Mouse (Mus musculus): ENCODE measurements at regions not wholly inside any gene's neighbourhood (a gene's known extent, or its start where the extent isn't known, plus 50 kb on each side); places are given as distances from the start of the nearest gene placed in this dataset.

DNA sequence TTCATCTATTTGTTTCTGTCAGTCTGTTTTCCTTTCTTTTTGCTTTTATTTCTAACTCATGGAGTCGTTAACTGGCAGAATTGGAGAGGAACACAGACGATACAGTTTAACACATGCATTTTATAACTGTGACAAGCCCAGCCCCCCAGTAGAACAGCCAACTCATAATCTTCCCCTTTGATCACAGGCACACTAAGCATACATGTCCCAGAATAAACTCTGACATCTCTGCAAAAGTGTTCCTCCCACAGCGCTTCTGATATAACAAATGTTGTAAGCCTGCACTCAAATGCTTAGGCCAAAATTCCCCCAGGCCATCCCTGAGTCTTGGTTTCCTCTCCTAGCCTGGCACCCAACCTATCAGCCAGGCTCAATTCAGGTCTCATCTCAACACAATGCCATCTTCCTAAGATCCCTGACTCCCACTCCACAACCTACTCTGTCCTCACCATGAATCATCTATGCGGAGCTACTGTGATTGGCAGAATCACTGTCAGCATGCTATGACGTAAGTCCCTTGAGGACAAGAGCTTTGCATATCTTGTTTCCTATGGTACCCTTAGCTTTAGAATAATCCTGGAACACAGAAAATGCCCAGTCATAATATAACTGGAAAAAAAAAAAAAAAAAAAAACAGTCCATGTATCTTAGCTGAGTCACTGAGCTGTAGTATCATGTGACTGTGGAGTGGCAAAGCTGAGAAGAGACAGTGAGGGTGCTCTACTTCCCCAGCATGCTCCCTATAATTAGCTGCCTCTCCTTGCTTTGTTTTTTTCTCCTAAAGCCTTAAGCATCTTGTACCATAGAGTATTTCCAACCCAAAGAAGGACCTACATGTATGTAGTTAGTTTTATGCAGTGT lies 146.7 kb downstream of the Plk2 start:
- no peaks in the 10 kb centered on the region for H3K27me3 ChIP-seq (ENCODE audit: control insufficient read depth, insufficient read depth, low read length)
- no peak for DNase-seq
- no peak for TF ChIP-seq POLR2A (IDR thresholded peaks at IDR 0.05; ENCODE audit: borderline replicate concordance, insufficient read depth, low read length)
- TF ChIP-seq CTCF (IDR thresholded peaks at IDR 0.05; ENCODE audit: borderline replicate concordance, insufficient read depth, low read depth, low read length) = no peak
- no peaks in the 10 kb centered on the region for H3K4me1 ChIP-seq (ENCODE audit: control insufficient read depth, insufficient read depth, low read length)
- 91% methylated on average over 5 of the region's 5 CpGs for WGBS
- H3K4me3 ChIP-seq (replicated peaks; ENCODE audit: insufficient read depth, low read depth, low read length) = no peak overlapping the region
- H3K27ac ChIP-seq (ENCODE audit: insufficient read depth, low read length) = no peak overlapping the region

DNA sequence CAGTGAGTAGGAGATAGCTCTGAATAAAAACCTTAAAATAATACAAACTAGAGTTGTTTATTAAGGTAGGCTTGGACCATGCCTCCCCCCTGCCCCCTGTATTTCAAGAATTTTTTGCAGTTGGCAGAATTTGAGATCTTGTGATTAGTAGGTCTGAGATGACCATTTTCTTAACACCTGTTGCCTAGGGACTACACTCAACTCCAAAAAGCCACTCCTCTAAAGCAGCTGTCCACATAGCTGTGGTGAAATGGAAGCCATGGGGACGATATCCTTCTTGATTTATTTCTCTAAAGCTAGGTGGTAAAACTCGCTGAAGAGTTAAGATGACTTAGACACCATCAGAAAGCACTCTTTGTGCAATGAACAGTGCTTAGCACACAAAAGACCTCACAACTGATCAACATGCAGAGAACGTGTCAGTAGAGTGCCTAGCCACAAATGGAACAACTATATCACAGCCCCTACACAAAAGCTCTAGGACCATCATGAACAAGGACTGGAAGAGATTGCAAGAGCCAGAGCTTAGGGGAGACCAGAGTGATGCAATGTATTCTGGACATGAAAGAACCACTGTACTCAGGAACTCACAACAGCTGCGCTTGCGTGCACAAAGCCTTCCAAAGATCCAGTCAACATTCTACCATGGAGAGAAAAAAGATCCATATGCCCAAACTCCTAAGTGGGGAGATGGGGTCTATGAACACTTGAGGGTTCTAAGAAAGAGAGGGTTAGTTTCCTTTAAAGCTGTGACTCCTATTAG lies 147.6 kb downstream of the Plk2 start:
- no peaks in the 10 kb centered on the region for H3K4me1 ChIP-seq (ENCODE audit: control insufficient read depth, insufficient read depth, low read length)
- H3K27me3 ChIP-seq (ENCODE audit: control insufficient read depth, insufficient read depth, low read length) = no peaks in the 10 kb centered on the region
- WGBS = 90% methylated on average over 5 of the region's 5 CpGs
- DNase-seq = no peak
- H3K27ac ChIP-seq (ENCODE audit: insufficient read depth, low read length) = no peak overlapping the region
- H3K4me3 ChIP-seq (replicated peaks; ENCODE audit: insufficient read depth, low read depth, low read length) = no peak overlapping the region
- TF ChIP-seq POLR2A (IDR thresholded peaks at IDR 0.05; ENCODE audit: borderline replicate concordance, insufficient read depth, low read length) = no peak
- TF ChIP-seq CTCF (IDR thresholded peaks at IDR 0.05; ENCODE audit: borderline replicate concordance, insufficient read depth, low read depth, low read length) = no peak

DNA sequence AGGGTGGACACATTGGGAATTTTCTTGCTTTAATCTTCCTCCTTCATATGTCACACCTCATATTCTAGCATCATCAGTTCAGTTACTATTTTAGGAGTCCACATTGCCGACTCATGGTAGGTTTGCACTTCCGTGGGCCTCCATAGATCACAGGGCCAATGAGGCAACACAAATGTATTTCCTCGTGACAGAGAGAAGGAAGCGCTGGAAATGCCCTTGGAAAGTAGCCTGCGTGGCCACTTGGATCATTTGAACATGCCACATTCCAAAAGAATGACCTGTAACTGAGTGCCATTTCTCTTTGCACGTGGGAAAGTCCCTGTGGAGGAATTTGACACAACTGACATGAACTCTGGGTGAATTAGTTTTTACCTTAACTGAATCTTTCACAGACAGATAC lies 150.6 kb downstream of the Plk2 start:
- Histone ChIP-seq H3K4me3 (replicated peaks; ENCODE audit: insufficient read depth, low read depth, low read length) (no peak overlapping the region), H3K27ac (ENCODE audit: insufficient read depth, low read length) (no peak overlapping the region), H3K4me1 (ENCODE audit: control insufficient read depth, insufficient read depth, low read length) (no peaks in the 10 kb centered on the region), H3K27me3 (ENCODE audit: control insufficient read depth, insufficient read depth, low read length) (no peaks in the 10 kb centered on the region)
- DNase-seq = no peak
- WGBS = 73% methylated on average over 6 of the region's 6 CpGs
- no peak for TF ChIP-seq CTCF (IDR thresholded peaks at IDR 0.05; ENCODE audit: borderline replicate concordance, insufficient read depth, low read depth, low read length)
- TF ChIP-seq POLR2A (IDR thresholded peaks at IDR 0.05; ENCODE audit: borderline replicate concordance, insufficient read depth, low read length) = no peak

DNA sequence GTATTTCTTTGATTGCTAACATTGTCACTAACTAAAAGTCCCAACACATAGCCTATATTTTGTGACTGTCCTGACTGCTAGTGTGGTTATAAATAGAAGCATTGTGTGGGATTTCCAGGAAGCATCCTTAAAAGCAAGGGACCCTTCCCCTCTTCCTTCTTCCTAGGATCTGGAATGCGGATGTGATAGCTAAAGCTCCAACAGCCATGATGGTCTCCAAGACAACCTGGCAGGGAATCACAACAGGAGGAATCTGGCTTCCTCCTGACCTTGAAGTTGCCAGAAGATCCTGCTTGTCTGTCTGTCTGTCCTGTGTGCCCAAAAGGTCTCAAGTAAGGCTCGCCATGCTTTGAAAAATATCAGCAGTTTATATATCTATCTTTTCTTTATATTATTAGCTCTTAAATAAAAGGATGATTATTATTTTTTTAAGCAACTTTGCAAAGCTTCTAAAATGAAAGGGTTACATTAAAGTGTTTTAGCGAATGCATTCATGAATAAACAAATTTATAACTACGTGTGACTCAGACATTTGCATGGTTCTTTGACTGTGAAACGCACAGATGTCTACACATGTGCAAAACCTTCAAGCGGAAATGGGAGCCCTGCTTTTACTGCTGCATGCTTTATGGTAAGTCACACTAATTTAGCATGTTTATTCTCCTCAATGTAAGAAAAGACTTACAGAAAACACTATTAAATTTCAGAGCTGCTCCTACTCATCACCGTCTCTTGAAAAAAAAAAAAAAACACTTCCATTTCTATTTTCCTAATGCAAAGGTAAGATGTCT lies 160.9 kb downstream of the Plk2 start:
- Histone ChIP-seq H3K4me3 (replicated peaks; ENCODE audit: insufficient read depth, low read depth, low read length) (no peak overlapping the region), H3K27ac (ENCODE audit: insufficient read depth, low read length) (no peak overlapping the region), H3K4me1 (ENCODE audit: control insufficient read depth, insufficient read depth, low read length) (no peaks in the 10 kb centered on the region), H3K27me3 (ENCODE audit: control insufficient read depth, insufficient read depth, low read length) (no peaks in the 10 kb centered on the region)
- 58% methylated on average over 7 of the region's 7 CpGs for WGBS
- TF ChIP-seq POLR2A (IDR thresholded peaks at IDR 0.05; ENCODE audit: borderline replicate concordance, insufficient read depth, low read length) (no peak), CTCF (IDR thresholded peaks at IDR 0.05; ENCODE audit: borderline replicate concordance, insufficient read depth, low read depth, low read length) (no peak)
- no peak for DNase-seq

DNA sequence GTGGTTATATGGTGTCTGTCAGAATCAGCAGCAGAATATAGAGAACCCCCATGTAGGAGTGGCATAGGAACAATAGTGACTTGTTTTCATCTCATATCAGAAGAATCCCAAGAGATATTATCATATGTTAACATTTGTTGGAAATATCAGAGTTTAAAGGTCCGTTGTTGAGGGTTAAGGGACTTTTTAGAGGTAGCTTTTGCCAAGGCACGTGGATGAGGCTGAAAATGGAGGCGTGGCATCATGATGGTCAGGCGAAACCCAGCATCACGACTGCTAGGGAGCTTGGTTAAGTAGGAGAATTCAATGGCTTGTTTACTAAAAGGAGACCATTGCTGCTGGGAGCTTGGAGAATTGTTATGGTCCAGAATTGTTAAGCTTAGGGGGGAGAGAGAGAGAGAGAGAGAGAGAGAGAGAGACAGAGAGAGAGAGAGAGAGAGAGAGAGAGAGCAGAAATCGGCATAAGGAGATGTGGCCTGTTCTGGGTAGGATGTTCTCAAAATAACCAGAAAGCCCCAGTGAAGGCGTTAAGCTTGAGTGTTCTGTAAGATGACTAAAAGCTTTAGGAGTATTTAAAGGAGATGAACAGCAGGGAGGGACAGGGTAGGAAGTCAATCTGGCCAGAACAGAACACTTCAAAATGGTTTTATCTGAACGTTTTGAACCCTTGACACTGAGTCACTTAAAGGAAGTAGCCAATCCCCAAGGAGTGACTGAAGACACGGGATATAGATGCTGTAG lies 161.7 kb downstream of the Plk2 start:
- no peak for TF ChIP-seq CTCF (IDR thresholded peaks at IDR 0.05; ENCODE audit: borderline replicate concordance, insufficient read depth, low read depth, low read length)
- TF ChIP-seq POLR2A (IDR thresholded peaks at IDR 0.05; ENCODE audit: borderline replicate concordance, insufficient read depth, low read length) = no peak
- H3K4me3 ChIP-seq (replicated peaks; ENCODE audit: insufficient read depth, low read depth, low read length) = no peak overlapping the region
- DNase-seq = no peak
- 73% methylated on average over 9 of the region's 9 CpGs for WGBS
- no peaks in the 10 kb centered on the region for H3K4me1 ChIP-seq (ENCODE audit: control insufficient read depth, insufficient read depth, low read length)
- H3K27ac ChIP-seq (ENCODE audit: insufficient read depth, low read length) = no peak overlapping the region
- no peaks in the 10 kb centered on the region for H3K27me3 ChIP-seq (ENCODE audit: control insufficient read depth, insufficient read depth, low read length)

DNA sequence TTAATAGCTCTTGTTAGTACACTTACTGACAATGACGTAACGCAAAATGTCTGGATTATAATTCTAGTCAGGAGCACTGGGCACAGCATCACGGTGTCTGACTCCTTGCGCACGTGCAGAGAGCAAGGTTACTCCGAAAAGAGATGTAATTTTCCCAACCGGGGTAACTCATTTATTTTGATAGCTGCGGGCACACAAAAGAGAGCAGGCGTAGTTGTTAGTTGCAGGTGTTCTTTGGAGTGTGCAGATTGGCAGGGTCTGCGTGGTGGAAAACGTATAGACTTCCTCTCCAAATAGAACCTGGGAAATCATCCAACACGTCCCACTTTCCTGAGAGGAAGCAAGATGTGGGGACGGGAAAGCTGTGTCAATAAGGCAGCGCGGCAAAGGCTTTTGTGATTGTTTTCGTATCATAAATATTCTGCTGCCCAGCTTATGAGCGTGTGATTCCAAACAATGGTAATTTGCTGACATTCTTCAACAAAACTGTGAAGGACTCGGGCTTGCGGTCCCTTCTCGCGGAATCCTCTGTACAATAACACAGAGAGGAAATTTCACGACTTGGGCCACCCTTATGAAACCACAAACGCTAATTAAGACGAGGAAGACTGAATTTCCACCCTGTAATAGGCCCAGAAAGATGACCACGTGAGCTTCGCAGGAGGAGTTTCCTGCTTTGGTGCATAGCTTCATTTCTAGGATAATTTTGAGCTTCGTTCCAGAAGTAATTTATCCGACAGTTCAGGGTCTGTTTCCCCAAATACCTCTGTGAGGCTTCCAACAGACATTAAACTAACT lies 163.3 kb downstream of the Plk2 start:
- TF ChIP-seq CTCF (IDR thresholded peaks at IDR 0.05; ENCODE audit: borderline replicate concordance, insufficient read depth, low read depth, low read length) = no peak
- no peak for TF ChIP-seq POLR2A (IDR thresholded peaks at IDR 0.05; ENCODE audit: borderline replicate concordance, insufficient read depth, low read length)
- no peaks in the 10 kb centered on the region for H3K27me3 ChIP-seq (ENCODE audit: control insufficient read depth, insufficient read depth, low read length)
- peak in 1 of 2 experiments; percentile 6 for DNase-seq
- H3K27ac ChIP-seq (ENCODE audit: insufficient read depth, low read length) = no peak overlapping the region
- WGBS = 39% methylated on average over 28 of the region's 28 CpGs
- H3K4me3 ChIP-seq (replicated peaks; ENCODE audit: insufficient read depth, low read depth, low read length) = peak overlapping the region; percentile 15
- no peaks in the 10 kb centered on the region for H3K4me1 ChIP-seq (ENCODE audit: control insufficient read depth, insufficient read depth, low read length)
